Mouse (Mus musculus): ENCODE results near the gene Btbd9. TPM values are rescaled to one million over a fixed set of nuclear protein-coding genes. Genes with fewer than 3 reads are reported as not detected.

The Btbd9 gene
- polyA plus RNA-seq (2014; fragmentation: Illumina TruSeq; extraction: RNeasy Lipid Tissue Mini Kit (QIAGEN cat#74804); ENCODE audit: low read depth, low replicate concordance): 3.4 TPM

DNA sequence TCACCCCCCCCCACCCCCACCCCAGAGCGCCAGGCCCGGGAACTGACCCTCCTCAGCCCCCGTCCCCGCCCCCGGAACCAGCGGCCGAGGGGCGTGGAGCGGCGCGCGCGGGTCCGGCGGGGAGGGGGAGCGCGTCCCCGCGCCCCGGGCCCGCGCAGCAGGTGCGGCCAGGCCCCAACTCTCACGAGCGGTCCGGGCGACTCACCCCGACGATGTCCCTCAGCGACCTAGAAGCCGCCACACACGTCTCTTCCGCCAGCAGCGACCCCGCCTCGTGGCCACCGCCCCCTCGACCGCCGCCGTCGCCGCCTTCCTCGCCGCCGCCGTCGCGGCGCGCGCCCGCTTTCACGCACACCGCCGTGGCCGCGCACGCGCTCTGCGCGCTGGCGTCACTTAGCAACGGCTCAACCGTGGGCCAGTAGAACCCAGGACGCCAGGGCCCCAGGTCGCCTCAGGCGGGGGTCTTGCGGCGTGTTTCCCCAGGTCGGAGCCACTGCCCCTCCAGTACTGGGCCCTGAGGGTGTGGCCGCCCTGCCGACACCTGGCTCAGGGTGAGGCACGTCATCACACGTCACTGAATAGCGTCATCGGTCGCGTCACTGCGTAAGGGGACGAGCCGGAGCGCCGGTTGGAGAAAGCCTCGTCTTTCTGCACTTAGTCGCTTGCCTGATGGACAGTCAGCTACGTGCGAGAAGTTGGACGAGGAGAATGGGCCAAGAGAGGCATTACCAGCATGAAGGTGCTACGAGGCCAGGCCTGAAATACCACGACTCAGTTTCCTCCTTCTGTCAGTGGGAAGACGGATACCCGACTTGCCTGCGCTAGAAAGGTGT lies at the start of gene Btbd9:
Btbd9 (minus strand) TSS at position 548 of the 833 bp plus-strand sequence.

DNA sequence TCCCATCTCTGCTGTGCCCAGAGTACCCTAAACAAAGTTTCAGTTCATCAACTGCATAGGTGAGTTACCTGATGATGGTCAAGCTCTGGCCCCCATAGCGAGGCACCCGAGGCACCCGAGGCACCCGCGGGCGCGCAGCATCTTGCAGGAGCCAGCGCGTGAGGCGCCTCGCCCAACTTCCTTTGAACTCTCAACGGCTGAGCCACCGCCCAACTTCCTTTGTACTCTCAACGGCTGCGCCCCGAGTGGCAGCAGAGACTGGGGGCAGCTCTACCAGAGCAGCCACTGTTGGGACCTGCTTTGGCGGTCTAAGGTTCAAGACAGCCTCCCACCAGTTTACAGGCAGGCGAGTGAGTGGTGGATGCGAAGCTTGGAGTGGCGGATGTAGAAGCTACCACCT lies 47.8 kb upstream of the Btbd9 start, which contains the start of gene Dnah8:
Dnah8 (plus strand) TSS at position 223 of the 400 bp plus-strand sequence.

Other genes starting within 250 kb of the Btbd9 start
- gene Dnah8, start 47.9 kb upstream of the Btbd9 start, polyA plus RNA-seq (2014; fragmentation: Illumina TruSeq; extraction: RNeasy Lipid Tissue Mini Kit (QIAGEN cat#74804); ENCODE audit: low read depth, low replicate concordance): 0.03 TPM
- gene Glo1, start 50.4 kb upstream of the Btbd9 start, polyA plus RNA-seq (2014; fragmentation: Illumina TruSeq; extraction: RNeasy Lipid Tissue Mini Kit (QIAGEN cat#74804); ENCODE audit: low read depth, low replicate concordance): 492 TPM